Mouse (Mus musculus): ENCODE measurements around the gene Guf1. TPM values are rescaled to one million over a fixed set of nuclear protein-coding genes. Genes with fewer than 3 reads are reported as not detected.

Gene Guf1
- polyA plus RNA-seq, 1 experiment = 7.4 TPM

GRCm38 (mm10) chr5:69613209-69613796, 56.6 kb downstream of the Guf1 start:
- no peak for DNase-seq
- WGBS = 27% methylated on average over 4 of the region's 4 CpGs

GRCm38 (mm10) chr5:69620899-69621298, 64.2 kb downstream of the Guf1 start:
- Histone ChIP-seq H3K36me3 (ENCODE audit: control insufficient read depth, insufficient read depth, low read length) (no peaks in the 10 kb centered on the region), H3K27me3 (ENCODE audit: control insufficient read depth, insufficient read depth, low read length) (no peaks in the 10 kb centered on the region), H3K4me1 (replicated peaks; ENCODE audit: control insufficient read depth, insufficient read depth, low read length) (no peaks in the 10 kb centered on the region), H3K4me3 (ENCODE audit: control insufficient read depth, insufficient read depth, low read length) (no peak overlapping the region), H3K27ac (ENCODE audit: control insufficient read depth, insufficient read depth, low read length) (no peak overlapping the region)
- WGBS = 82% methylated on average over 1 of the region's 1 CpGs
- no peak for TF ChIP-seq POLR2A (IDR thresholded peaks at IDR 0.05; ENCODE audit: control insufficient read depth, extremely low read depth, insufficient read depth, low read length, poor library complexity)
- TF ChIP-seq CTCF (IDR thresholded peaks at IDR 0.05; ENCODE audit: borderline replicate concordance, control insufficient read depth, extremely low read depth, insufficient read depth, low read length, poor library complexity) = no peak
- no peak for DNase-seq

More at GRCm38 (mm10) chr5:69613209-69613796, 56.6 kb downstream of the Guf1 start:
- no peaks in the 10 kb centered on the region for H3K36me3 ChIP-seq (ENCODE audit: control insufficient read depth, insufficient read depth, low read length)
- TF ChIP-seq POLR2A (IDR thresholded peaks at IDR 0.05; ENCODE audit: control insufficient read depth, extremely low read depth, insufficient read depth, low read length, poor library complexity) = no peak
- no peak for TF ChIP-seq CTCF (IDR thresholded peaks at IDR 0.05; ENCODE audit: borderline replicate concordance, control insufficient read depth, extremely low read depth, insufficient read depth, low read length, poor library complexity)
- no peaks in the 10 kb centered on the region for H3K4me1 ChIP-seq (replicated peaks; ENCODE audit: control insufficient read depth, insufficient read depth, low read length)
- no peak overlapping the region for H3K4me3 ChIP-seq (ENCODE audit: control insufficient read depth, insufficient read depth, low read length)
- H3K27ac ChIP-seq (ENCODE audit: control insufficient read depth, insufficient read depth, low read length) = no peak overlapping the region
- H3K27me3 ChIP-seq (ENCODE audit: control insufficient read depth, insufficient read depth, low read length) = no peaks in the 10 kb centered on the region

Other genes starting within 250 kb of the Guf1 start
- gene Kctd8, start 215.2 kb upstream of the Guf1 start, polyA plus RNA-seq (2012; rRNA removed) = 0.05 and 0.11 TPM in 2 replicates
- 0.37 and 9.2 TPM in 2 replicates for gene Yipf7, start 14.3 kb upstream of the Guf1 start, polyA plus RNA-seq (2012; rRNA removed)
- gene Gnpda2, start 35.4 kb downstream of the Guf1 start, polyA plus RNA-seq (2012; rRNA removed) = 14.2 and 16.4 TPM in 2 replicates